In the genomic region with DNA sequence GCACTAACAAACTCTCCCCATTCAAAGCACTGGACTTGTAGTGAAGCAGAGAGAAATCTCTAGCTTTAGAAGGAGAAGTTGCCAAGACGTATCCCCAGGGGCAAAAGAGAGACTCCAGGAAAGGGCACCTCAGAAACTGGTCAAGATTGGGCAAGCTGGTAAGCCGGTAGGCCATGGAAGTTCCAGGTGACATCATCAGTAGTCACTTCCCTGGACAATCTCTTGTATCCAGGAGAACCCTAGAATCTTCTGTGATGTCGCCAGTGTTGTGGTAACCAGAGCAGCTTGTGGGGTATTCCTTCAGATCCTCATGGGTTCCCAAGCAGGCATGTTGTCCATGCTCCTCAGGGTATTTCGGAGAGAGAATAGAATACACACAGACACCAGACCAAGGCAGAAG, we compare ENCODE assay signal across 31 mouse cellular contexts. TPM values are rescaled to one million over a fixed set of nuclear protein-coding genes. Genes with fewer than 3 reads are reported as not detected.
"Had no signal": no experiment of that assay in that cellular context is flagged by ENCODE, and none has a peak within 500 bp of the region (broad histone marks: within the 10 kb centered on the region; RNA-seq: fewer than 3 reads in every experiment).

A gene (plus strand): TSS at position 301 of the 400 bp plus-strand sequence.

RNA-seq across cellular contexts. Expression of the gene that starts here (rescaled TPM):
- total RNA-seq: common myeloid progenitor, adult 5-6 weeks; forebrain, postnatal 0 days; gastrocnemius, adult 18-20 months; gastrocnemius, adult 2 months; gastrocnemius, adult 8-10 months; gastrocnemius, postnatal 10 days; gastrocnemius, postnatal 14 days; gastrocnemius, postnatal 25 days; gastrocnemius, postnatal 36 days; gastrocnemius, postnatal 4 days; granulocyte monocyte progenitor cell, adult 5-6 weeks; heart, adult 18-20 months; heart, adult 2 months; heart, adult 8-10 months had no signal
- polyA plus RNA-seq: cortical plate, adult 2 months; embryonic facial prominence, embryonic 10.5 days; embryonic facial prominence, embryonic 11.5 days; embryonic facial prominence, embryonic 12.5 days; embryonic facial prominence, embryonic 13.5 days; embryonic facial prominence, embryonic 14.5 days; embryonic facial prominence, embryonic 15.5 days; erythroblast, embryonic 14.5 days; forebrain, embryonic 10.5 days; forebrain, embryonic 11.5 days; forebrain, embryonic 12.5 days; forebrain, embryonic 13.5 days; forebrain, embryonic 14.5 days; forebrain, embryonic 15.5 days; forebrain, embryonic 16.5 days; forebrain, postnatal 0 days; frontal cortex, adult 2 months; gonadal fat pad, adult 2 months; heart, adult 2 months had no signal
